Mouse (Mus musculus) embryonic facial prominence, embryonic 13.5 days (tissue): ENCODE data around the gene Nudt17. TPM values are rescaled to one million over a fixed set of nuclear protein-coding genes. Genes with fewer than 3 reads are reported as not detected.
"Not testable (repeated sequence)": the region's sequence is repeated elsewhere in the genome, so short reads cannot be mapped to it uniquely, and the experiment has no call there.

Experiments
- ATAC-seq: fragments of 200-750 bp; cut with Nextera tagmentation; 2 replicates; pipeline ENCODE4 v1.8.0; 2017; ENCODE audit warnings: low read depth; ENCODE audit not compliant: insufficient number of reproducible peaks, insufficient read depth, low FRiP score, low TSS enrichment
- H3K27ac ChIP-seq: fragments of 300-500 bp; sonication (generic); 2 replicates; pipeline ENCODE4 v1.5.1; 2015; ENCODE audit warnings: moderate library complexity, mild to moderate bottlenecking, inconsistent platforms
- H3K27me3 ChIP-seq: fragments of 300-500 bp; sonication (generic); 2 replicates; pipeline ENCODE4 v1.6.1; 2015; ENCODE audit warnings: mild to moderate bottlenecking, inconsistent platforms
- H3K36me3 ChIP-seq: fragments of 300-500 bp; sonication (generic); 2 replicates; pipeline ENCODE4 v1.6.1; 2015; ENCODE audit warnings: mild to moderate bottlenecking, inconsistent platforms
- H3K4me1 ChIP-seq: fragments of 300-500 bp; sonication (generic); 2 replicates; pipeline ENCODE4 v1.6.1; 2015; ENCODE audit warnings: inconsistent platforms
- H3K4me2 ChIP-seq: fragments of 300-500 bp; sonication (generic); 2 replicates; pipeline ENCODE4 v1.6.1; 2015; ENCODE audit warnings: moderate library complexity, mild to moderate bottlenecking, inconsistent platforms
- H3K4me3 ChIP-seq: fragments of 300-500 bp; sonication (generic); 2 replicates; pipeline ENCODE4 v1.5.1; 2015; ENCODE audit warnings: mild to moderate bottlenecking, inconsistent platforms
- H3K9ac ChIP-seq: fragments of 300-500 bp; sonication (generic); 2 replicates; pipeline ENCODE4 v1.6.1; 2015; ENCODE audit warnings: mild to moderate bottlenecking, inconsistent platforms
- H3K9me3 ChIP-seq: fragments of 300-500 bp; sonication (generic); 2 replicates; pipeline ENCODE4 v1.6.1; 2016; ENCODE audit warnings: inconsistent platforms
- WGBS: fragments of 180-500 bp; shearing (Covaris S2); methylation state at CpG from one replicate; pipeline ENCODE4 v1.1.7; 2015; ENCODE audit warnings: mixed read lengths; 5-methylcytosine and 5-hydroxymethylcytosine counted together
- polyA plus RNA-seq: library from polyadenylated mRNA; unstranded; fragments of >200 nt; fragmentation: Nextera tagmentation; extraction: Ambion mirVana; gene quantifications from 2 replicates; pipeline ENCODE4 v1.2.1, GENCODE M21; 2015

Nudt17 gene
- polyA plus RNA-seq, result 13.5 and 16.5 TPM in 2 replicates

- Histone ChIP-seq H3K4me1 (peaks cover 7% of the 10 kb centered on the region; the same call in 1 of the 2 replicates), H3K9ac (peak within 1 kb of the TSS; percentile 82), H3K27ac (no peak within 1 kb of the TSS; the same call in 1 of the 2 replicates), H3K4me3 (peak within 1 kb of the TSS; percentile 58), H3K27me3 (peaks cover 5% of the 10 kb centered on the region; the same call in 1 of the 2 replicates), H3K4me2 (peak within 1 kb of the TSS; percentile 93), H3K9me3 (no peaks in the 10 kb centered on the region), H3K36me3 (peaks cover 62% of the 10 kb centered on the region)
- peak; percentile 59; the same call in 1 of the 2 replicates for ATAC-seq
- 5% methylated on average over 42 of the region's 42 CpGs for WGBS
These were observed at the start of gene Nudt17 for GRCm38 (mm10) chr3:96707903-96708683. Gene Nudt17 (minus strand): TSS chr3:96708562.

DNA sequence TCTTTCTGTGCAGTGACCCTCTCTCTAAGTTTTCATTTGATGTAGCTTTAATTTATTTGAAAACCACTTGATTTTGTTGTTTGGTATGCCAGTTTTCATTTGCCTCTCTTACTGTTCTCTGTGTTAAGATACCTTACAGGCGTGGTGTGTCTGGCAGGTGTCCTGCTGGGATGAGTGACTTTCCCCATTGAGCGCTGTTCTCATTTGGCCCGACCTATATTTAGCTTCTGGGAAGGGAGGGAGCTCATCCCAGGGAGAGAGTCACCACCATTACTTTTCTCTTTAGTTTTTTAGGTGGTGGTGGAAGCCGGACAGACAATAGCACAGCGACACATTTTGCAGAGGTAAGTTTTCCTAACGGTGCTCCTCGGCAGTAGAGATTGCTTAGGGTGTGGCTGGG lies 49.3 kb upstream of the Nudt17 start:
- no peaks in the 10 kb centered on the region for H3K9me3 ChIP-seq
- no peaks in the 10 kb centered on the region for H3K4me1 ChIP-seq
- 71% methylated on average over 7 of the region's 7 CpGs for WGBS
- H3K36me3 ChIP-seq, result peaks cover 14% of the 10 kb centered on the region
- no peak overlapping the region for H3K4me2 ChIP-seq
- H3K27ac ChIP-seq, result no peak overlapping the region
- no peaks in the 10 kb centered on the region for H3K27me3 ChIP-seq
- ATAC-seq, result no peak
- no peak overlapping the region for H3K9ac ChIP-seq
- no peak overlapping the region for H3K4me3 ChIP-seq

DNA sequence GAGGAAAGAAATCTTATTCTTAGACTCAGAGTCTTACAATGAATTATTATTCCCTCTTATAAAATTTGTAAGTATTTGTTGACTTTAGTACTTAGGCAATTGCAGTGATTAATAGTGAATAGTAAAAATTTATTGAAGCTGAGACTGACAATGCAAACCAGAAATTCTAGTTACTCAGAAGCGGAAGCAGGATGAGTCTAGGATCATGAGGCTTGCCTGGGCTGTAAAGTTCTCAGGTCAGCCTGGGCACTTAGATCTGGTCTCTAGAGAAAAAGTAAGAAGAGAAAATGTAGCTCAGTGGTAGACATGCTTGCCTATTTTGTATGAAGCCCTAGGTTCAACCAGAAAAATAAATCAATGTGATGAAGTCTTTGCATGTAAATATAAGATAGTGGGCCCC lies 47.6 kb upstream of the Nudt17 start:
- Histone ChIP-seq H3K9ac (no peak overlapping the region), H3K27ac (no peak overlapping the region), H3K4me2 (no peak overlapping the region), H3K27me3 (no peaks in the 10 kb centered on the region), H3K36me3 (peaks cover 9% of the 10 kb centered on the region), H3K4me1 (no peaks in the 10 kb centered on the region), H3K9me3 (no peaks in the 10 kb centered on the region), H3K4me3 (no peak overlapping the region)
- no peak for ATAC-seq
- WGBS, result 85% methylated on average over 1 of the region's 1 CpGs

- WGBS, result 48% methylated on average over 1 of the region's 1 CpGs
- Histone ChIP-seq H3K9me3 (no peaks in the 10 kb centered on the region), H3K27ac (no peak overlapping the region), H3K9ac (no peak overlapping the region), H3K4me1 (no peaks in the 10 kb centered on the region), H3K4me2 (no peak overlapping the region), H3K4me3 (no peak overlapping the region), H3K36me3 (no peaks in the 10 kb centered on the region), H3K27me3 (no peaks in the 10 kb centered on the region)
- ATAC-seq, result no peak
These were observed 38.5 kb upstream of the Nudt17 start for GRCm38 (mm10) chr3:96746829-96747228.

GRCm38 (mm10) chr3:96744348-96744747 lies 36.0 kb upstream of the Nudt17 start:
- Histone ChIP-seq H3K4me3 (no peak overlapping the region), H3K4me1 (no peaks in the 10 kb centered on the region), H3K36me3 (no peaks in the 10 kb centered on the region), H3K9me3 (no peaks in the 10 kb centered on the region), H3K27ac (no peak overlapping the region), H3K27me3 (no peaks in the 10 kb centered on the region), H3K4me2 (no peak overlapping the region), H3K9ac (no peak overlapping the region)
- WGBS, result 92% methylated on average over 3 of the region's 3 CpGs
- ATAC-seq, result no peak

DNA sequence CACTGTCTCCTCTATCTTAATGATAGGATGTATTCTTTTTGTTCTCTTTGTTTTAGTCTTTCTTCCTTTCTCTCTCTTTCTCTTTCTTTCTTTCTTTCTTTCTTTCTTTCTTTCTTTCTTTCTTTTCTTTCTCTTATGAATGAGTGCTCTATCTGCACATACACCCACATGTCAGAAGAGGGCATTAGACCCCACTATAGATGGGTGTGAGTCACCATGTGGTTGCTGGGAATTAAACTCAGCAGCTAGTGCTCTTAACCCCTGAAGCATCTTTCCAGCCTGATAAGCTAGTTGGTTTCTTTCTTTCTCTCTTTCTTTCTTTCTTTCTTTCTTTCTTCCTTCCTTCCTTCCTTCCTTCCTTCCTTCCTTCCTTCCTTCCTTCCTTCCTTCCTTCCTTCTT lies 31.9 kb upstream of the Nudt17 start:
- H3K4me3 ChIP-seq, H3K27ac ChIP-seq, H3K36me3 ChIP-seq, H3K9ac ChIP-seq, H3K4me2 ChIP-seq, H3K4me1 ChIP-seq, ATAC-seq, H3K27me3 ChIP-seq, H3K9me3 ChIP-seq: not testable (repeated sequence)

DNA sequence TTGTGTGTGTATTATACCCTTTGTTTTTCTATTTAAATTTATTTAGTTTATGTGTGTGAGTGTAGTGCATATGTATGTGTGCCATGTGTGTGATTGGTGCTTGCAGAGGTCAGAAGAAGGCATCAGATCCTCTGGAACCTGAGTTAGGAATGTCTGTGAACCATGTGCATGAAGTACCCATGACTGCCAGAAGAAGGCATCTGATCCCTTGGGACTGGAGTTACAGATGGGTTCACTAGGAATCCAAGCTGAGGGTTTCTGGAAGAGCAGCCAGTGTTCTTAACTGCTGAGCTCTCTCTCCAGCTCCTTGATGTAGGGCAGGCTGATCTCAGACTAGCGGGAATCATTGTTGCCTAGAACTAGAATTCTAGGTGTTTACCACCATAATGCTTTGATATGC lies 29.6 kb upstream of the Nudt17 start:
- WGBS, result 87% methylated on average over 1 of the region's 1 CpGs
- Histone ChIP-seq H3K27me3 (no peaks in the 10 kb centered on the region), H3K9ac (no peak overlapping the region), H3K4me3 (no peak overlapping the region), H3K4me2 (no peak overlapping the region), H3K9me3 (no peaks in the 10 kb centered on the region), H3K27ac (no peak overlapping the region), H3K36me3 (no peaks in the 10 kb centered on the region), H3K4me1 (no peaks in the 10 kb centered on the region)
- ATAC-seq, result no peak

DNA sequence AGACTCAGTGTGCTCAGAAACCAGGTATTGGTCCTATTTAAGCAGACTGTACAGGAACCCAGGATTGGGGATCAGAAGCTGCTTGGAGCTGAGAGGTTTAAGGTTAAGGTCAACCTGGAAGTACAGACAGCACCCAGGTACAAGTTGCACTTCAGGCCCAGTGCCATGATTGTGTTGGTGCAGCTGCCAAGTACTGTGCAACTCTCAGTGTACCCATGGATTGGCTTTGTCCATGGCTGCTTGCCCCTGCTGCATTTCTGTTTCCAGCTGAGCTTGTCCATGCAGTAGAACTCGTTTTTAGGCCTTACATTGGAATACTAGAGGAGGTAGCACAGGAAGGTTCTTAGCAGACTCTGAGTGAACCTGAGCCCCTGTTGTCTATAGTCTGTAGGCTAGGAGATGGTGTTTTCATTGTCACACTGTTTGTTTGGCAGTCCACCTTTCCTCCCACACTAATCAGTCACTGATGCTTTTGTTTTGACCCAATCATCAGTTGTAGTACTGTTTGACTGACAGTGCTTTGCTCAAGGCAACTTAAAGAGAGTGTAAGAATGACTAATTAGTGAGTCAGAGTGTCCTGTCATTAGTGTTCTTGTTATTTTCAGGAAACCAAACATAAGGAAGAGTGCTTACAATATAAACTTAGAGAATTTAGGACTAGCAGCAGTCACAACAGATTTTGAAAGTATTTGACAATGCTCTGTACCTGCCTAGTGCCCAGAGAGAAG lies 28.8 kb upstream of the Nudt17 start:
- Histone ChIP-seq H3K27me3 (no peaks in the 10 kb centered on the region), H3K27ac (no peak overlapping the region), H3K9ac (no peak overlapping the region), H3K9me3 (no peaks in the 10 kb centered on the region), H3K4me3 (no peak overlapping the region), H3K4me1 (no peaks in the 10 kb centered on the region), H3K36me3 (no peaks in the 10 kb centered on the region), H3K4me2 (no peak overlapping the region)
- 48% methylated on average over 1 of the region's 1 CpGs for WGBS
- no peak for ATAC-seq

DNA sequence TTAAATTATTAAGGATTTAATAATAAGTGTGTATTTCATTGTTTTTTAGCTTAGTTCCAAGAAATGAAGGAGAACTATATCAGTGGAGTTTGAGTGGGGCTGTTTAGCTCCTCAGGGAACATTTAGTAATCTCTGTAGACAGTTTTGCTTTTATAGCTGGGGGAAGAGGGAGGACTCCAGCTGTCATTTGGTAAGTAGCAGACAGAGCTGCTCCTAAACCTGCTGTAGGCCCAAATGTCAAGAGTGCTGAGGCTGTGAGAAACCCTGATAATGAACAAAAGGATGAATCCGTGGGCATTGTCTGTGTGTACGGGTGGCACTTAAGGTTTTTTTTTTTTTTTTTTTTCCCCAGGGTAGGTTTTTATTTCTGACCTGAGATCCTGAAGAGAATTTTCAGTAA lies 26.8 kb upstream of the Nudt17 start:
- 88% methylated on average over 2 of the region's 2 CpGs for WGBS
- H3K36me3 ChIP-seq, result no peaks in the 10 kb centered on the region
- H3K4me1 ChIP-seq, result no peaks in the 10 kb centered on the region
- no peaks in the 10 kb centered on the region for H3K9me3 ChIP-seq
- no peaks in the 10 kb centered on the region for H3K27me3 ChIP-seq
- no peak overlapping the region for H3K9ac ChIP-seq
- H3K4me3 ChIP-seq, result no peak overlapping the region
- H3K4me2 ChIP-seq, result no peak overlapping the region
- no peak overlapping the region for H3K27ac ChIP-seq
- no peak for ATAC-seq

DNA sequence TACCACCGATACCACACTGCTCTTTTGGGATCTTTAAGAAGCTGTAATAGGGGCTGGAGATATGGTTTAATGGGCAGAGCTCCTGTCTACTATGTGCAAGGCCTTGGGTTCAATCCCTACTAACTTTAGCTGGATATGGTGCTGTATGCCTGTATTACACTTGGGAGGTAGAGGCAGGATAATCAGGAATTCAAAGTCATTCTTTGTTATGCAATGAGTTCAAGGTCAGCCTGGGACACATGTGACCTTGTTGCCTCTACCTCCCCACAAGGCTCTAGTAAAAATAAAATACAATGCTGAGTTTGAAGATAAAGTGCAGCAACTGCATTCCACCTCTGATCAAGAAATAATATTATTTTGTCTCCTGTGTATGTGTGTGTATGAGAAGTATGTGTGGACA lies 25.6 kb upstream of the Nudt17 start:
- no peak for ATAC-seq
- Histone ChIP-seq H3K4me3 (no peak overlapping the region), H3K27ac (no peak overlapping the region), H3K27me3 (no peaks in the 10 kb centered on the region), H3K9ac (no peak overlapping the region), H3K4me1 (peaks cover 8% of the 10 kb centered on the region), H3K4me2 (no peak overlapping the region), H3K36me3 (no peaks in the 10 kb centered on the region), H3K9me3 (no peaks in the 10 kb centered on the region)
- WGBS, result 93% methylated on average over 1 of the region's 1 CpGs

DNA sequence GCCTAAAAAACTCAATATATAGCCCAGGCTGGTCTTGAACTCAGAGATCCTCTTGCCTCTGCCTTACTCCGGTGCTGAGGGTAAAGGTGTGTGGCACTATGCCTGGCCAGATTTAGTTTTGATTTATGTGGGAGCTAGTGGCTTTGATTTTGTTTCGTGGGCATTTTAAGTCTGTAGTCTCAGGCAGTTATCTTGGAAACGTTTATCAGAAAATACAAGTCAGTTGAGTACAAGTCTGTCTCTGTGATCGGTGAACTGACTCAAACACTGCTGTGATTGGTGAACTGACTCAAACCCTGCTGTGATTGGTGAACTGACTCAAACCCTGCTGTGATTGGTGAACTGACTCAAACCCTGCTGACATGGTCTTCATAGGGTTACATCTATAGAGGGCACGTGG lies 22.4 kb upstream of the Nudt17 start:
- Histone ChIP-seq H3K4me1 (peaks cover 20% of the 10 kb centered on the region), H3K36me3 (no peaks in the 10 kb centered on the region), H3K9me3 (no peaks in the 10 kb centered on the region), H3K4me3 (no peak overlapping the region), H3K4me2 (no peak overlapping the region), H3K27ac (no peak overlapping the region), H3K9ac (no peak overlapping the region), H3K27me3 (no peaks in the 10 kb centered on the region)
- no peak for ATAC-seq
- WGBS, result 81% methylated on average over 5 of the region's 5 CpGs

GRCm38 (mm10) chr3:96729403-96729784 lies 21.0 kb upstream of the Nudt17 start:
- H3K9ac ChIP-seq, result no peak overlapping the region

More at GRCm38 (mm10) chr3:96729403-96729784, 21.0 kb upstream of the Nudt17 start:
- WGBS, result 31% methylated on average over 3 of the region's 3 CpGs
- no peaks in the 10 kb centered on the region for H3K27me3 ChIP-seq
- H3K4me1 ChIP-seq, result peaks cover 20% of the 10 kb centered on the region
- no peak overlapping the region for H3K27ac ChIP-seq
- H3K9me3 ChIP-seq, result no peaks in the 10 kb centered on the region
- H3K36me3 ChIP-seq, result no peaks in the 10 kb centered on the region
- H3K4me3 ChIP-seq, result no peak overlapping the region
- H3K4me2 ChIP-seq, result peak overlapping the region; percentile 66
- no peak for ATAC-seq
